ENCODE assay signal across 8 mouse cellular contexts in genomic region chr19:24555466-24555903, GRCm38 (mm10). TPM values are rescaled to one million over a fixed set of nuclear protein-coding genes. Genes with fewer than 3 reads are reported as not detected.
A peak's percentile ranks its signal among the peaks of the same experiment; 100 is the strongest.
DNase-seq lines count a peak whose midpoint lies in the region.

Pip5k1b (minus strand) TSS chr19:24555872.

- H3K27me3 ChIP-seq in hindbrain, embryonic 10.5 days (ENCODE audit: insufficient read depth, poor library complexity, severe bottlenecking), result peaks cover 38% of the 10 kb centered on the region

- peaks cover 43% of the 10 kb centered on the region for H3K4me1 ChIP-seq in hindbrain, embryonic 10.5 days (replicated peaks)

- DNase-seq in R1 (ENCODE audit: low read depth, low spot score), result peak; percentile 82
- peak; percentile 75 for DNase-seq in cerebellum, adult 8-10 months
- DNase-seq in forelimb bud, embryonic 11.5 days (ENCODE audit: low read depth, low spot score), result peak; percentile 27
- peak; percentile 63 for DNase-seq in hindbrain, embryonic 10.5 days (ENCODE audit: low spot score)
- peak; percentile 23 to 27 for DNase-seq in layer of hippocampus, postnatal 25 days (ENCODE audit: extremely low spot score in 1 of 2, low spot score in 1 of 2)
- DNase-seq in lung, postnatal 14 days, result peak; percentile 46
- DNase-seq in retina, postnatal 7 days (ENCODE audit: low read depth, low spot score), result peak; percentile 30
- DNase-seq in urinary bladder, postnatal 36 days (ENCODE audit: low spot score in 2 of 2), result peak; percentile 3 to 12

- WGBS in hindbrain, embryonic 10.5 days, result under 1% methylated on average over 39 of the region's 39 CpGs

- peak within 1 kb of the TSS; percentile 87 for H3K4me3 ChIP-seq in hindbrain, embryonic 10.5 days

- no peaks in the 10 kb centered on the region for H3K36me3 ChIP-seq in hindbrain, embryonic 10.5 days

- no peaks in the 10 kb centered on the region for H3K9me3 ChIP-seq in hindbrain, embryonic 10.5 days

- H3K27ac ChIP-seq in hindbrain, embryonic 10.5 days, result peak within 1 kb of the TSS; percentile 93

RNA-seq across cellular contexts. Expression of gene Pip5k1b, which starts in this region (rescaled TPM):
- polyA plus RNA-seq in hindbrain, embryonic 10.5 days (2016; fragmentation: Nextera tagmentation; extraction: Ambion mirVana), result 0.82 and 2.2 TPM in 2 replicates
- total RNA-seq in layer of hippocampus, postnatal 25 days (2021), result 10 to 100 TPM; 63.7 to 64.4 TPM

Comparison
In these comparisons a context has a peak if more than half of its experiments do, and no peak if none do; other contexts are left out.
1. Peak in every context shown above with its lines: DNase-seq, H3K4me3 ChIP-seq and H3K27ac ChIP-seq.
2. DNase-seq: peak in every context shown above with its lines; median percentile 82 in R1; 75 in cerebellum, adult 8-10 months; 63 in hindbrain, embryonic 10.5 days; 46 in lung, postnatal 14 days; 30 in retina, postnatal 7 days; 27 in forelimb bud, embryonic 11.5 days; 25 in layer of hippocampus, postnatal 25 days; 8 in urinary bladder, postnatal 36 days.